Mouse (Mus musculus): Measurements from ENCODE around the gene Gtf2f2. TPM values are rescaled to one million over a fixed set of nuclear protein-coding genes. Genes with fewer than 3 reads are reported as not detected.

Gtf2f2 gene
- polyA plus RNA-seq, 1 experiment = 3.2 TPM

- Histone ChIP-seq H3K4me3 (ENCODE audit: insufficient read depth, low read depth, low read length) (no peak overlapping the region), H3K4me1 (ENCODE audit: control insufficient read depth, insufficient read depth, low read length) (no peaks in the 10 kb centered on the region), H3K27ac (ENCODE audit: insufficient read depth, low read depth, low read length) (no peak overlapping the region), H3K36me3 (ENCODE audit: control insufficient read depth, insufficient read depth, low read length) (no peaks in the 10 kb centered on the region), H3K27me3 (replicated peaks; ENCODE audit: control insufficient read depth, insufficient read depth, low read length) (no peaks in the 10 kb centered on the region)
- DNase-seq = no peak
- WGBS = 78% methylated on average over 5 of the region's 5 CpGs
- no peak for TF ChIP-seq CTCF (conservative IDR thresholded peaks at IDR 0.05; ENCODE audit: insufficient read depth, insufficient read length, low read depth, low read length)
- no peak for TF ChIP-seq POLR2A (IDR thresholded peaks at IDR 0.05; ENCODE audit: low read depth, low read length)
Measured at GRCm38 (mm10) chr14:76020259-76020785, 9.7 kb upstream of the Gtf2f2 start.

DNA sequence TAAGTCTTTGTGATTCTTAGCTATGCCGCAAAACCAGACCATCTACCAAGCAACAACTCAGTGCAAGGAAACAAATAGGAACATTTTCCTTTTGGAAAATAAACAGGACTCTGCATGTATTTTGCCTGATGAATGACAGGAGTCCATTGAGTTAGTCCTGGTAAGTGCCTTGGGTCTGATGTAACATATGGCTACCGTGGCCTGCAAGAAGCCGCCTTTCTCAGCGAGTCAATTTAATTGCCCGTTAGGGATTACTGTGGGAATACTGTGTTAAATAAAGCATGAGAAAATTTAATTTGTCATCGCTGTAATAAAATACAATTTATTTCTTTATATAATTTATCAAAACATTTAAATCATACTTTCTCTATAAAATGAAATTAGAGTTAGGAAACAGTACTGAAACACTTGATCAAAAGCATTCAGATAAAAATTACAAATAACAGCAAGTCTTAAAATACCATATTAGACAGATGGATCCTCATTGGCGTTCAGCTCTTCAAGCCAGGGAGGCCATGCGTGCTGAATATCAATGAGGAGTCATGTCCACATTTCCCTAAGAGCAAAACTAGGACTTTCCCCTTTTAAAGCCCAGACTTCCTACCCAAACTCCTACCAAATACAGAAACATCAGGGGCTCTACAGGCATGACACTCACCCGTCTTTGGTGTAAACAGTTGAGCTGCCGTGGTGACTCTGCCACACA lies 7.3 kb upstream of the Gtf2f2 start:
- no peaks in the 10 kb centered on the region for H3K27me3 ChIP-seq (replicated peaks; ENCODE audit: control insufficient read depth, insufficient read depth, low read length)
- H3K4me3 ChIP-seq (ENCODE audit: insufficient read depth, low read depth, low read length) = no peak overlapping the region
- no peak for DNase-seq
- H3K4me1 ChIP-seq (ENCODE audit: control insufficient read depth, insufficient read depth, low read length) = no peaks in the 10 kb centered on the region
- no peak for TF ChIP-seq POLR2A (IDR thresholded peaks at IDR 0.05; ENCODE audit: low read depth, low read length)
- TF ChIP-seq CTCF (conservative IDR thresholded peaks at IDR 0.05; ENCODE audit: insufficient read depth, insufficient read length, low read depth, low read length) = no peak
- H3K36me3 ChIP-seq (ENCODE audit: control insufficient read depth, insufficient read depth, low read length) = no peaks in the 10 kb centered on the region
- no peak overlapping the region for H3K27ac ChIP-seq (ENCODE audit: insufficient read depth, low read depth, low read length)
- 88% methylated on average over 10 of the region's 10 CpGs for WGBS

DNA sequence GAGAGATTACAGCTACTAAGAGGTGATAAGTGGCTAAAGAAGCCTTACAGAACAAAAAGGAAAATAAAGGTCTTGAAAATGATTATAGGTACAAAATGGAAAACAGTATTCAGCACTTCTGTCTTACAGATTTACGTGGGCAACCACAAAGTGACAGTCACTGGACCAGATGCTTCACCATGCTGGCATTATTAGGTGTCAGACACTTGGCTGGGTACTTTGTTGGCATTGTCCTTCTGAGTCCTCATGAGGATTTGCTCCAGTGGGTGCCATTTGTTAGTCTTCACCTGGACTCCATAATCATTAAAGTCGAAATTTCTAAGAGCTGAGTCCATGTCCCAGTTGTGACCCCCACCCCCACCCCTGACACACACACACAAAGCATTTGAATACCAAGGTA lies 3.7 kb upstream of the Gtf2f2 start:
- Histone ChIP-seq H3K4me3 (ENCODE audit: insufficient read depth, low read depth, low read length) (no peak overlapping the region), H3K27ac (ENCODE audit: insufficient read depth, low read depth, low read length) (no peak overlapping the region), H3K4me1 (ENCODE audit: control insufficient read depth, insufficient read depth, low read length) (peaks cover 3% of the 10 kb centered on the region; the same call in 1 of the 2 replicates), H3K27me3 (replicated peaks; ENCODE audit: control insufficient read depth, insufficient read depth, low read length) (no peaks in the 10 kb centered on the region), H3K36me3 (ENCODE audit: control insufficient read depth, insufficient read depth, low read length) (no peaks in the 10 kb centered on the region)
- no peak for DNase-seq
- TF ChIP-seq POLR2A (IDR thresholded peaks at IDR 0.05; ENCODE audit: low read depth, low read length) = no peak
- TF ChIP-seq CTCF (conservative IDR thresholded peaks at IDR 0.05; ENCODE audit: insufficient read depth, insufficient read length, low read depth, low read length) = no peak
- WGBS = 57% methylated on average over 2 of the region's 2 CpGs

DNA sequence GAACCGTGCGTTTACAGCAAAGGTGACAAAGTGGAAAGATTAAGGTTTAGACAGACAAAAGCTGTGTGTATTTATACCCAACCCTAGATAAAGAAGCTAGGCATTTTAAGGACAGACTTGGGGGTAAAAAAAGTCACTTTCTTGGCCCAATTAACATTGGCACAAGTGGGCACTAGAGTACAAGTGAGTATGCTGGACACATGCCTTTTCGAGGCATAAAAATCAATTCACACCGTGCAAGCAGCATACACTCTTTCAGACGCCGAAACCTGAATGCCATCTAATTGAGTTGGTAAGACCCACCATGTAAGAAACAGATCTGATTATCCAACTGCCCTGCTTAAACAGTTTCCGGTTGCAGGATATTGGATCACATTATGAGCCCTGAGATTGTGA lies 395 bp upstream of the Gtf2f2 start:
- H3K4me1 ChIP-seq (ENCODE audit: control insufficient read depth, insufficient read depth, low read length) = peaks cover 5% of the 10 kb centered on the region; the same call in 1 of the 2 replicates
- no peak for DNase-seq
- H3K36me3 ChIP-seq (ENCODE audit: control insufficient read depth, insufficient read depth, low read length) = no peaks in the 10 kb centered on the region
- no peaks in the 10 kb centered on the region for H3K27me3 ChIP-seq (replicated peaks; ENCODE audit: control insufficient read depth, insufficient read depth, low read length)
- peak overlapping the region; percentile 65 for H3K4me3 ChIP-seq (ENCODE audit: insufficient read depth, low read depth, low read length)
- no peak overlapping the region for H3K27ac ChIP-seq (ENCODE audit: insufficient read depth, low read depth, low read length)
- TF ChIP-seq CTCF (conservative IDR thresholded peaks at IDR 0.05; ENCODE audit: insufficient read depth, insufficient read length, low read depth, low read length) (no peak), POLR2A (IDR thresholded peaks at IDR 0.05; ENCODE audit: low read depth, low read length) (no peak)
- 24% methylated on average over 7 of the region's 7 CpGs for WGBS

DNA sequence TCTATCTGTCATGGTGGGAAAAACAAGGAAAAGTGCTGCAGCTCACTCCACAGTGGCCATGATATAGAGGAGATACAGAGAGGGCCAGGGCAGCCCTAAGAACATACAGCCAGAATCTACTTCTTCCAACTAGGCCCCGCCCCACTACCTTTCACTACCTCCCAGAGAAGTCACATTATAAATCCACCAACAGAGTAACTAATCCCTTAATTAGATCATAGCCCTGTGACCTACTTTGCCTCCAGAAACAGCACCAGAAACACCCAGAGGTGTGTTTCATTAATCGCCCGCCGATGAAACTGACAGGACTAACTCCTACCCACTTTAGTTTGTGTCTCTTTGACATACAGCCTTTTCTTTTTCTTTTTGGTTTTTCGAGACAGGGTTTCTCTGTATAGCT lies 1.5 kb downstream of the Gtf2f2 start:
- no peaks in the 10 kb centered on the region for H3K27me3 ChIP-seq (replicated peaks; ENCODE audit: control insufficient read depth, insufficient read depth, low read length)
- no peak overlapping the region for H3K27ac ChIP-seq (ENCODE audit: insufficient read depth, low read depth, low read length)
- H3K4me3 ChIP-seq (ENCODE audit: insufficient read depth, low read depth, low read length) = no peak overlapping the region
- TF ChIP-seq POLR2A (IDR thresholded peaks at IDR 0.05; ENCODE audit: low read depth, low read length) = no peak
- WGBS = 53% methylated on average over 5 of the region's 5 CpGs
- DNase-seq = no peak
- H3K36me3 ChIP-seq (ENCODE audit: control insufficient read depth, insufficient read depth, low read length) = no peaks in the 10 kb centered on the region
- peaks cover 5% of the 10 kb centered on the region; the same call in 1 of the 2 replicates for H3K4me1 ChIP-seq (ENCODE audit: control insufficient read depth, insufficient read depth, low read length)

DNA sequence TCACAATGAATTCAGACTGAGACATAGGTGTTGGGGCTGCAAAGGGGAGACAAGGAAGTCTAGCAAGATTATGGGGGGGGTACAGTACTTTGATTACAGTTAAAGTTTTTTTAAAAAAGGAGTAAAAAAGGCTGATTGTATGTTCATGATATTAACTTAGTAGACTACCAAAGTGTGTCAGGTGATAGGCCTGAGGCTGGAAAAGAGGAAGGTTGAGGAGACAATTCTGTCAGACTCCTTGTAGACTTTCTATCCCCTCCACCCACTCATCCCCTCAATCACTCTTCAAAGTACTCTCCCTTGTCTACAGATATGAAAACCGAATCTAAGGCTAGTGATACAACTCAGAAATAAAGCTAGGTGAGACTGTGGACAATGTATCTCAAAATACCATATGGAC lies 2.5 kb downstream of the Gtf2f2 start:
- no peak for DNase-seq
- no peaks in the 10 kb centered on the region for H3K27me3 ChIP-seq (replicated peaks; ENCODE audit: control insufficient read depth, insufficient read depth, low read length)
- no peak for TF ChIP-seq POLR2A (IDR thresholded peaks at IDR 0.05; ENCODE audit: low read depth, low read length)
- TF ChIP-seq CTCF (conservative IDR thresholded peaks at IDR 0.05; ENCODE audit: insufficient read depth, insufficient read length, low read depth, low read length) = no peak
- H3K4me1 ChIP-seq (ENCODE audit: control insufficient read depth, insufficient read depth, low read length) = peaks cover 5% of the 10 kb centered on the region; the same call in 1 of the 2 replicates
- H3K27ac ChIP-seq (ENCODE audit: insufficient read depth, low read depth, low read length) = no peak overlapping the region
- no peaks in the 10 kb centered on the region for H3K36me3 ChIP-seq (ENCODE audit: control insufficient read depth, insufficient read depth, low read length)
- WGBS = 93% methylated on average over 1 of the region's 1 CpGs
- H3K4me3 ChIP-seq (ENCODE audit: insufficient read depth, low read depth, low read length) = no peak overlapping the region

- Histone ChIP-seq H3K4me1 (ENCODE audit: control insufficient read depth, insufficient read depth, low read length) (peaks cover 5% of the 10 kb centered on the region; the same call in 1 of the 2 replicates), H3K36me3 (ENCODE audit: control insufficient read depth, insufficient read depth, low read length) (no peaks in the 10 kb centered on the region), H3K4me3 (ENCODE audit: insufficient read depth, low read depth, low read length) (no peak overlapping the region), H3K27me3 (replicated peaks; ENCODE audit: control insufficient read depth, insufficient read depth, low read length) (no peaks in the 10 kb centered on the region), H3K27ac (ENCODE audit: insufficient read depth, low read depth, low read length) (no peak overlapping the region)
- no peak for DNase-seq
- WGBS = 97% methylated on average over 4 of the region's 4 CpGs
- no peak for TF ChIP-seq CTCF (conservative IDR thresholded peaks at IDR 0.05; ENCODE audit: insufficient read depth, insufficient read length, low read depth, low read length)
- no peak for TF ChIP-seq POLR2A (IDR thresholded peaks at IDR 0.05; ENCODE audit: low read depth, low read length)
Measured at GRCm38 (mm10) chr14:76005011-76005410, 5.7 kb downstream of the Gtf2f2 start.

Measured in kidney, adult 2 months (tissue).